Mouse (Mus musculus) forebrain, embryonic 14.5 days (tissue): ENCODE data around the gene Hnrnpll. TPM values are rescaled to one million over a fixed set of nuclear protein-coding genes. Genes with fewer than 3 reads are reported as not detected.

Experiments used
- ATAC-seq: fragments of 200-750 bp; cut with Nextera tagmentation; 2 replicates; pipeline ENCODE4 v1.8.0; 2017; ENCODE audit warnings: mild to moderate bottlenecking, moderate library complexity
- DNase-seq: peaks from one replicate; pipeline ENCODE4 v3.0.0-alpha.2; 2015; ENCODE audit warnings: low spot score
- H3K27ac ChIP-seq: fragments of 300-500 bp; sonication (generic); 2 replicates; pipeline ENCODE4 v1.5.1; 2014; ENCODE audit warnings: low read depth, mild to moderate bottlenecking, control low read depth, low read length, moderate library complexity
- H3K27me3 ChIP-seq: fragments of 300-500 bp; sonication (generic); replicated peaks from 2 replicates; pipeline ENCODE4 v1.6.1; 2014; ENCODE audit warnings: low read length, control low read depth, mixed read lengths; ENCODE audit not compliant: control insufficient read depth, insufficient read depth
- H3K36me3 ChIP-seq: fragments of 300-500 bp; sonication (generic); 2 replicates; pipeline ENCODE4 v1.6.1; 2014; ENCODE audit warnings: low read length, control low read depth; ENCODE audit not compliant: control insufficient read depth, insufficient read depth
- H3K4me1 ChIP-seq: fragments of 300-500 bp; sonication (generic); 2 replicates; pipeline ENCODE4 v1.6.1; 2014; ENCODE audit warnings: antibody characterized with exemption, low read length, control low read depth; ENCODE audit not compliant: control insufficient read depth, insufficient read depth
- H3K4me2 ChIP-seq: fragments of 300-500 bp; sonication (generic); 2 replicates; pipeline ENCODE4 v1.6.1; 2014; ENCODE audit warnings: mild to moderate bottlenecking, control low read depth, low read length
- H3K4me3 ChIP-seq: fragments of 300-500 bp; sonication (generic); 2 replicates; pipeline ENCODE4 v1.5.1; 2014; ENCODE audit warnings: low read depth, low read length, control low read depth
- H3K9ac ChIP-seq: fragments of 300-500 bp; sonication (generic); 2 replicates; pipeline ENCODE4 v1.6.1; 2014; ENCODE audit warnings: mild to moderate bottlenecking, low read length, control low read depth, moderate library complexity
- H3K9me3 ChIP-seq: fragments of 300-500 bp; sonication (generic); replicated peaks from 2 replicates; pipeline ENCODE4 v1.6.1; 2016; ENCODE audit warnings: low read length, control low read depth, mixed read lengths; ENCODE audit not compliant: control insufficient read depth
- WGBS: fragments of 180-500 bp; shearing (Covaris S2); extraction: QIAGEN DNeasy Blood & Tissue Kit; methylation state at CpG from one replicate; pipeline ENCODE4 v1.1.7; 2014; 5-methylcytosine and 5-hydroxymethylcytosine counted together
- polyA plus RNA-seq: library from polyadenylated mRNA; unstranded; fragments of >200 nt; fragmentation: Nextera tagmentation; extraction: Ambion mirVana; gene quantifications from 2 replicates; pipeline ENCODE4 v1.2.1, GENCODE M21; 2014

The Hnrnpll gene
- polyA plus RNA-seq, 1 experiment from 2014 or later = 75.5 TPM

- H3K4me2 ChIP-seq = no peak overlapping the region
- no peak for ATAC-seq
Measured at GRCm38 (mm10) chr17:80090551-80090950, 28.4 kb upstream of the Hnrnpll start.

GRCm38 (mm10) chr17:80088168-80088567 lies 26.0 kb upstream of the Hnrnpll start:
- Histone ChIP-seq H3K4me2 (no peak overlapping the region), H3K4me1 (no peaks in the 10 kb centered on the region), H3K4me3 (no peak overlapping the region), H3K27ac (no peak overlapping the region), H3K36me3 (no peaks in the 10 kb centered on the region), H3K27me3 (no peaks in the 10 kb centered on the region), H3K9ac (no peak overlapping the region), H3K9me3 (no peaks in the 10 kb centered on the region)
- WGBS = 94% methylated on average over 3 of the region's 3 CpGs
- DNase-seq (no peak), ATAC-seq (no peak)

More at GRCm38 (mm10) chr17:80090551-80090950, 28.4 kb upstream of the Hnrnpll start:
- no peak overlapping the region for H3K4me3 ChIP-seq
- no peak for DNase-seq
- no peaks in the 10 kb centered on the region for H3K27me3 ChIP-seq
- H3K27ac ChIP-seq = no peak overlapping the region
- WGBS = 73% methylated on average over 4 of the region's 4 CpGs
- H3K9me3 ChIP-seq = no peaks in the 10 kb centered on the region
- no peak overlapping the region for H3K9ac ChIP-seq
- peaks cover under 1% of the 10 kb centered on the region; the same call in 1 of the 2 replicates for H3K4me1 ChIP-seq
- H3K36me3 ChIP-seq = no peaks in the 10 kb centered on the region

- H3K4me3 ChIP-seq = no peak overlapping the region
- ATAC-seq (no peak), DNase-seq (no peak)
- no peaks in the 10 kb centered on the region for H3K9me3 ChIP-seq
- H3K27me3 ChIP-seq = no peaks in the 10 kb centered on the region
- no peaks in the 10 kb centered on the region for H3K36me3 ChIP-seq
- no peak overlapping the region for H3K4me2 ChIP-seq
- no peak overlapping the region for H3K27ac ChIP-seq
- no peaks in the 10 kb centered on the region for H3K4me1 ChIP-seq
- no peak overlapping the region for H3K9ac ChIP-seq
- WGBS = 89% methylated on average over 11 of the region's 11 CpGs
Measured at GRCm38 (mm10) chr17:80086591-80086990, 24.5 kb upstream of the Hnrnpll start.

GRCm38 (mm10) chr17:80084424-80084823 lies 22.3 kb upstream of the Hnrnpll start:
- no peak overlapping the region for H3K9ac ChIP-seq
- 75% methylated on average over 9 of the region's 9 CpGs for WGBS
- no peaks in the 10 kb centered on the region for H3K27me3 ChIP-seq
- ATAC-seq (no peak), DNase-seq (peak; percentile 22)
- H3K4me1 ChIP-seq = no peaks in the 10 kb centered on the region
- H3K9me3 ChIP-seq = no peaks in the 10 kb centered on the region
- no peak overlapping the region for H3K4me3 ChIP-seq
- H3K27ac ChIP-seq = no peak overlapping the region
- no peak overlapping the region for H3K4me2 ChIP-seq
- no peaks in the 10 kb centered on the region for H3K36me3 ChIP-seq

GRCm38 (mm10) chr17:80083223-80083622 lies 21.1 kb upstream of the Hnrnpll start:
- Histone ChIP-seq H3K4me2 (no peak overlapping the region), H3K27me3 (no peaks in the 10 kb centered on the region), H3K4me3 (no peak overlapping the region), H3K36me3 (no peaks in the 10 kb centered on the region), H3K9ac (no peak overlapping the region), H3K4me1 (no peaks in the 10 kb centered on the region), H3K27ac (no peak overlapping the region), H3K9me3 (no peaks in the 10 kb centered on the region)
- DNase-seq = no peak
- 79% methylated on average over 6 of the region's 6 CpGs for WGBS
- ATAC-seq = no peak

- Histone ChIP-seq H3K9me3 (no peaks in the 10 kb centered on the region), H3K4me2 (no peak overlapping the region), H3K27me3 (no peaks in the 10 kb centered on the region), H3K9ac (no peak overlapping the region), H3K36me3 (no peaks in the 10 kb centered on the region), H3K4me3 (no peak overlapping the region), H3K27ac (no peak overlapping the region), H3K4me1 (no peaks in the 10 kb centered on the region)
- ATAC-seq (no peak), DNase-seq (no peak)
- 88% methylated on average over 4 of the region's 4 CpGs for WGBS
Measured at GRCm38 (mm10) chr17:80078726-80079125, 16.6 kb upstream of the Hnrnpll start.

GRCm38 (mm10) chr17:80067257-80067656 lies 5.1 kb upstream of the Hnrnpll start:
- no peak for ATAC-seq
- 87% methylated on average over 5 of the region's 6 CpGs for WGBS
- H3K4me2 ChIP-seq = no peak overlapping the region

GRCm38 (mm10) chr17:80063840-80064495 lies 1.8 kb upstream of the Hnrnpll start:
- Histone ChIP-seq H3K4me1 (peaks cover 13% of the 10 kb centered on the region), H3K9me3 (no peaks in the 10 kb centered on the region), H3K27me3 (no peaks in the 10 kb centered on the region), H3K9ac (no peak overlapping the region), H3K4me2 (no peak overlapping the region), H3K27ac (no peak overlapping the region), H3K36me3 (no peaks in the 10 kb centered on the region), H3K4me3 (no peak overlapping the region)
- 68% methylated on average over 8 of the region's 8 CpGs for WGBS
- ATAC-seq (no peak), DNase-seq (peak; percentile 25)

More at GRCm38 (mm10) chr17:80067257-80067656, 5.1 kb upstream of the Hnrnpll start:
- H3K4me3 ChIP-seq = no peak overlapping the region
- no peaks in the 10 kb centered on the region for H3K9me3 ChIP-seq
- no peaks in the 10 kb centered on the region for H3K27me3 ChIP-seq
- no peaks in the 10 kb centered on the region for H3K4me1 ChIP-seq
- H3K9ac ChIP-seq = no peak overlapping the region
- DNase-seq = no peak
- H3K36me3 ChIP-seq = no peaks in the 10 kb centered on the region
- no peak overlapping the region for H3K27ac ChIP-seq

GRCm38 (mm10) chr17:80063386-80063785 lies 1.3 kb upstream of the Hnrnpll start:
- H3K4me2 ChIP-seq = no peak overlapping the region
- H3K27ac ChIP-seq = no peak overlapping the region
- ATAC-seq = no peak
- no peak overlapping the region for H3K4me3 ChIP-seq
- DNase-seq = no peak
- no peaks in the 10 kb centered on the region for H3K9me3 ChIP-seq
- H3K36me3 ChIP-seq = no peaks in the 10 kb centered on the region
- no peaks in the 10 kb centered on the region for H3K27me3 ChIP-seq
- peaks cover 13% of the 10 kb centered on the region for H3K4me1 ChIP-seq
- 85% methylated on average over 10 of the region's 10 CpGs for WGBS
- no peak overlapping the region; the same call in 1 of the 2 replicates for H3K9ac ChIP-seq
